Mouse (Mus musculus): ENCODE data around the gene Sel1l3. TPM values are rescaled to one million over a fixed set of nuclear protein-coding genes. Genes with fewer than 3 reads are reported as not detected.

The Sel1l3 gene
- total and polyA plus RNA-seq, 3 experiments, result 0.01 TPM; not detected in 2

DNA sequence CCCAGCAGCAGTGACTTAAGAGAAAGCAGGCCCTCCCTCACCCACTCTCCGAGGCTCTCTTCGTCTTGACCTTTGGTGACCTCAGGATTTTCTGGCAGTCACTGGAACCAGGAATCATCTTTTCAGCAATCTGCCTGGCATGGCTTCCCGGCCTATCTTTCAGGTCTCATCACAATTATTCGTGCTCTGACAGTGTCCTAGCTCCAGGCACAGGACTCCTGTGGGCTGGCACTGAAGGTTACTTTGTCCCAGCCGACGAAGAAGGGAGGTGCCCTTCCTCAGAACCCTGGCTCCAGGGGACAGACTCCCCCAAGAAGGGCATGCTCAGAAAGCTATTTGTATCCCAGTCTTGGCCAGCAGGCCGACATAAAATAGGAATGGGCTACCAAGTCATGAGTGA, 4.0 kb downstream of the Sel1l3 start:
- no peak overlapping the region for H3K9ac ChIP-seq (ENCODE audit: control insufficient read depth, low read depth, low read length, poor library complexity, severe bottlenecking)
- no peaks in the 10 kb centered on the region for H3K9me3 ChIP-seq (replicated peaks; ENCODE audit: insufficient read depth, low read length)
- no peaks in the 10 kb centered on the region for H3K79me2 ChIP-seq (ENCODE audit: control insufficient read depth, insufficient read depth, low read length, poor library complexity)
- no peak for TF ChIP-seq ELF1 (IDR thresholded peaks at IDR 0.05; ENCODE audit: low read depth, low read length)
- TF ChIP-seq USF2 (IDR thresholded peaks at IDR 0.05; ENCODE audit: borderline replicate concordance in 1 of 2, insufficient read depth in 1 of 2, low read depth in 1 of 2, low read length in 2 of 2), result no peak
- no peak for TF ChIP-seq MEF2A (IDR thresholded peaks at IDR 0.05; ENCODE audit: extremely low read depth, insufficient replicate concordance, low read depth, low read length, poor library complexity, severe bottlenecking)
- no peak for TF ChIP-seq MXI1 (IDR thresholded peaks at IDR 0.05; ENCODE audit: low read depth, low read length)
- TF ChIP-seq RCOR1 (IDR thresholded peaks at IDR 0.05; ENCODE audit: low read depth, low read length), result no peak
- no peak for TF ChIP-seq CHD2 (IDR thresholded peaks at IDR 0.05; ENCODE audit: low read length)
- TF ChIP-seq ZC3H11A (IDR thresholded peaks at IDR 0.05; ENCODE audit: low read depth, low read length), result no peak
- no peak for TF ChIP-seq TBP (IDR thresholded peaks at IDR 0.05; ENCODE audit: low read depth, low read length)
- no peaks in the 10 kb centered on the region for H3K27me3 ChIP-seq (ENCODE audit: control insufficient read depth in 1 of 2, insufficient read depth in 2 of 2, low read length in 2 of 2)
- DNase-seq (ENCODE audit: low read depth, low spot score), result no peak
- no peak overlapping the region for H3K4me3 ChIP-seq (ENCODE audit: control insufficient read depth in 1 of 2, insufficient read depth in 1 of 2, low read depth in 2 of 2, low read length in 2 of 2)
- H3K27ac ChIP-seq (ENCODE audit: control insufficient read depth, low read depth, low read length), result no peak overlapping the region
- H3K36me3 ChIP-seq (ENCODE audit: control insufficient read depth in 1 of 2, insufficient read depth in 2 of 2, low read length in 2 of 2), result no peaks in the 10 kb centered on the region
- no peaks in the 10 kb centered on the region for H3K4me1 ChIP-seq (ENCODE audit: control insufficient read depth in 1 of 2, insufficient read depth in 2 of 2, low read length in 2 of 2)

DNA sequence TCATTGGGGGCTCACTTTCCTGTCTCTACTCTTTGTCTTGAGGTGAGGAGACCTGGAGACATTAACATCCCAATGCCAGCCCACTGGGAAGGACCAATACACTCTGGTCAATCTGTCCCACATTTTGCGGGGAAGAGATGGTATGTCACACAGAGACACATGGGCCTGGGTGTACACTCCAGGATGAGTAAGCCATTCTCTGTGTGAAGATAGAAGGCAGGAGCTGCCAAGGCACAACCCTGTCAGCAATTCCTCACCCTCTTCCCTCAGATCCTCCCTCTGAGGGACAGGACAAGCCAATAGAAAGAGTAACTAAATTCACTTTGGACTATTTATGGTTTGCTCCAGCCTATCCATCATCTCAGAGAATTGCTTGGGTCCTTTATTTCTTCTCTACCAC, 5.0 kb downstream of the Sel1l3 start:
- TF ChIP-seq TBP (IDR thresholded peaks at IDR 0.05; ENCODE audit: low read depth, low read length) (no peak), ZMIZ1 (IDR thresholded peaks at IDR 0.05; ENCODE audit: low read depth, low read length) (no peak), MAX (IDR thresholded peaks at IDR 0.05; ENCODE audit: low read length) (no peak), E2F4 (IDR thresholded peaks at IDR 0.05; ENCODE audit: borderline replicate concordance, low read depth, low read length) (no peak), EP300 (IDR thresholded peaks at IDR 0.05; ENCODE audit: low read depth in 1 of 2, low read length in 2 of 2) (no peak), BHLHE40 (IDR thresholded peaks at IDR 0.05; ENCODE audit: borderline replicate concordance, low read depth, low read length) (no peak), MAZ (IDR thresholded peaks at IDR 0.05; ENCODE audit: low read depth, low read length) (no peak), SMC3 (IDR thresholded peaks at IDR 0.05; ENCODE audit: low read depth, low read length) (no peak), ZNF384 (IDR thresholded peaks at IDR 0.05; ENCODE audit: low read depth, low read length) (no peak), CTCF (IDR thresholded peaks at IDR 0.05 in 2 of 3, conservative IDR thresholded peaks at IDR 0.05 in 1 of 3; ENCODE audit: control insufficient read depth in 1 of 3, insufficient read depth in 1 of 3, low read depth in 2 of 3, low read length in 3 of 3, poor library complexity in 1 of 3, severe bottlenecking in 1 of 3) (no peak), ZC3H11A (IDR thresholded peaks at IDR 0.05; ENCODE audit: low read depth, low read length) (no peak), RAD21 (IDR thresholded peaks at IDR 0.05; ENCODE audit: low read depth, low read length) (no peak), MXI1 (IDR thresholded peaks at IDR 0.05; ENCODE audit: low read depth, low read length) (no peak), TAL1 (IDR thresholded peaks at IDR 0.05; ENCODE audit: low read length) (no peak), CHD2 (IDR thresholded peaks at IDR 0.05; ENCODE audit: low read length) (no peak), KAT2A (conservative IDR thresholded peaks at IDR 0.05; ENCODE audit: low read depth, low read length) (no peak), CHD1 (IDR thresholded peaks at IDR 0.05; ENCODE audit: low read depth, low read length) (no peak), GATA1 (IDR thresholded peaks at IDR 0.05; ENCODE audit: low read depth, low read length) (no peak), ETS1 (IDR thresholded peaks at IDR 0.05; ENCODE audit: low read depth, low read length) (no peak), TCF12 (IDR thresholded peaks at IDR 0.05; ENCODE audit: low read depth, low read length) (no peak)
- Histone ChIP-seq H3K4me1 (ENCODE audit: control insufficient read depth in 1 of 2, insufficient read depth in 2 of 2, low read length in 2 of 2) (no peaks in the 10 kb centered on the region), H3K9ac (ENCODE audit: control insufficient read depth, low read depth, low read length, poor library complexity, severe bottlenecking) (no peak overlapping the region), H3K4me3 (ENCODE audit: control insufficient read depth in 1 of 2, insufficient read depth in 1 of 2, low read depth in 2 of 2, low read length in 2 of 2) (no peak overlapping the region), H3K27ac (ENCODE audit: control insufficient read depth, low read depth, low read length) (no peak overlapping the region), H3K36me3 (ENCODE audit: control insufficient read depth in 1 of 2, insufficient read depth in 2 of 2, low read length in 2 of 2) (no peaks in the 10 kb centered on the region), H3K9me3 (replicated peaks; ENCODE audit: insufficient read depth, low read length) (no peaks in the 10 kb centered on the region), H3K79me2 (ENCODE audit: control insufficient read depth, insufficient read depth, low read length, poor library complexity) (no peaks in the 10 kb centered on the region), H3K27me3 (ENCODE audit: control insufficient read depth in 1 of 2, insufficient read depth in 2 of 2, low read length in 2 of 2) (no peaks in the 10 kb centered on the region)
- DNase-seq (ENCODE audit: low read depth, low spot score), result no peak

Measured in MEL (cell line).